Mouse (Mus musculus) limb, embryonic 15.5 days (tissue): ENCODE measurements around the gene Matn3. TPM values are rescaled to one million over a fixed set of nuclear protein-coding genes. Genes with fewer than 3 reads are reported as not detected.

Source experiments
- ATAC-seq: fragments of 200-750 bp; cut with Nextera tagmentation; 2 replicates; pipeline ENCODE4 v1.8.0; 2017; ENCODE audit warnings: low read depth, moderate TSS enrichment; ENCODE audit not compliant: insufficient number of reproducible peaks, low FRiP score, low TSS enrichment
- H3K27ac ChIP-seq: fragments of 300-500 bp; sonication (generic); 2 replicates; pipeline ENCODE4 v1.5.1; 2015; ENCODE audit warnings: moderate library complexity, mild to moderate bottlenecking, inconsistent platforms
- H3K27me3 ChIP-seq: fragments of 300-500 bp; sonication (generic); 2 replicates; pipeline ENCODE4 v1.6.1; 2015; ENCODE audit warnings: inconsistent platforms
- H3K36me3 ChIP-seq: fragments of 300-500 bp; sonication (generic); 2 replicates; pipeline ENCODE4 v1.6.1; 2015; ENCODE audit warnings: inconsistent platforms
- H3K4me1 ChIP-seq: fragments of 300-500 bp; sonication (generic); 2 replicates; pipeline ENCODE4 v1.6.1; 2015; ENCODE audit warnings: inconsistent platforms
- H3K4me2 ChIP-seq: fragments of 300-500 bp; sonication (generic); 2 replicates; pipeline ENCODE4 v1.6.1; 2015; ENCODE audit warnings: mild to moderate bottlenecking, inconsistent platforms
- H3K4me3 ChIP-seq: fragments of 300-500 bp; sonication (generic); 2 replicates; pipeline ENCODE4 v1.5.1; 2015; ENCODE audit warnings: mild to moderate bottlenecking, inconsistent platforms
- H3K9ac ChIP-seq: fragments of 300-500 bp; sonication (generic); 2 replicates; pipeline ENCODE4 v1.6.1; 2015; ENCODE audit warnings: inconsistent platforms
- H3K9me3 ChIP-seq: fragments of 300-500 bp; sonication (generic); 2 replicates; pipeline ENCODE4 v1.6.1; 2016; ENCODE audit warnings: inconsistent platforms
- WGBS: fragments of 180-500 bp; shearing (Covaris S2); methylation state at CpG from one replicate; pipeline ENCODE4 v1.1.7; 2015; 5-methylcytosine and 5-hydroxymethylcytosine counted together
- polyA plus RNA-seq: library from polyadenylated mRNA; unstranded; fragments of >200 nt; fragmentation: Nextera tagmentation; extraction: Ambion mirVana; gene quantifications from 2 replicates; pipeline ENCODE4 v1.2.1, GENCODE M21; 2015

Matn3 gene
- polyA plus RNA-seq, 1 experiment from 2014 or later: 62.4 TPM

DNA sequence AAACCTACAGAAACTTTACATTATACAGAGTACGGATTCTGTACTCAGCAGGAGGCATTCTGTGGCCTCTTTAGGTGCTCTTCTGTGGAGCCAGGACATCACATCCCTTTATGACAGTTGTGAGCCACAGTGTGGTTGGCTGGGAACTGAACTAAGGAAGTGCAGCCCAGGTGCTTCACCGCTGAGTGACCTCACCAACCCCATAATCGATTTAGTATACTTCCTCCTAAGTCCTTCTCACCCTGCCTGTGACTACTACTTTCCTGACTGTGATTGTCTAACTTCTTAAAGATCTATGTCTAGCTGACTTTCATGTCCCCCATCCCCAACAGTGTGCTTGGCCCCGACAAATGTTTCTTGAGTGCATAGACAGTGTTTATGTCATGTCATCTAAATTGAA, 50.6 kb downstream of the Matn3 start:
- no peaks in the 10 kb centered on the region for H3K27me3 ChIP-seq
- WGBS: 87% methylated on average over 4 of the region's 4 CpGs
- peaks cover 4% of the 10 kb centered on the region; the same call in 1 of the 2 replicates for H3K36me3 ChIP-seq
- H3K4me3 ChIP-seq: no peak overlapping the region
- ATAC-seq: no peak
- no peak overlapping the region for H3K4me2 ChIP-seq
- no peak overlapping the region for H3K27ac ChIP-seq
- H3K4me1 ChIP-seq: no peaks in the 10 kb centered on the region
- H3K9me3 ChIP-seq: no peaks in the 10 kb centered on the region
- H3K9ac ChIP-seq: no peak overlapping the region

DNA sequence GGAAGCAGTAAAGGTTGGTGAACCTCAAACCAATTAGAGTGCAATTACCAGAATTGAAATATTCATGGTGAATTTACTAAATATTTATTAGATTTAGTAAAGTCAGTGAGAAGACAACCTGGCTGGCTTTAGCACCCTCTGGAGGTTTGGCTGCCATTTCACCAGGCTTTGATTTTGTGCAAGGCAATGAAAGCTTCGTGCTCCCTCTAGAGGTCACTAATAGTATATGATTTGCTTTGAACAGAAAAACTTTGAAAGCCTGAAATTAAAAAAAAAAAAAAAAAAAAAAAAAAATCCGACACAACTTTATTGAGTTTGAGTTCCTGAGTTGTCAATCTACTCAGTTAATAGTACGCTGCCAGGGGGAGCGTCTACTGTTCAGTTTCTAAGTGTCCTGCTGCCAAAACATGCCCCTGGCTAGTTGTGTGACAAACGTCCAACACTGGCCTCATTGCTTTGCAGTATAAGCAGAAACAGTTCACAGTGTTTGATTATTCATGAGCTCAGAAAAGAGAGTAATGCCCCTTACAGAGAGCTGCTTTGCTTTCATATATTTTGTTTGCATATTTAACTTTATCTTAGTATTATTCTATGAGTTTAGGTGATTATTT, 54.4 kb downstream of the Matn3 start:
- no peak for ATAC-seq
- no peaks in the 10 kb centered on the region for H3K27me3 ChIP-seq
- H3K4me2 ChIP-seq: no peak overlapping the region
- H3K9ac ChIP-seq: no peak overlapping the region
- H3K27ac ChIP-seq: no peak overlapping the region
- no peaks in the 10 kb centered on the region for H3K9me3 ChIP-seq
- H3K4me1 ChIP-seq: no peaks in the 10 kb centered on the region
- 10% methylated on average over 5 of the region's 5 CpGs for WGBS
- H3K36me3 ChIP-seq: peaks cover 9% of the 10 kb centered on the region; the same call in 1 of the 2 replicates
- H3K4me3 ChIP-seq: no peak overlapping the region

DNA sequence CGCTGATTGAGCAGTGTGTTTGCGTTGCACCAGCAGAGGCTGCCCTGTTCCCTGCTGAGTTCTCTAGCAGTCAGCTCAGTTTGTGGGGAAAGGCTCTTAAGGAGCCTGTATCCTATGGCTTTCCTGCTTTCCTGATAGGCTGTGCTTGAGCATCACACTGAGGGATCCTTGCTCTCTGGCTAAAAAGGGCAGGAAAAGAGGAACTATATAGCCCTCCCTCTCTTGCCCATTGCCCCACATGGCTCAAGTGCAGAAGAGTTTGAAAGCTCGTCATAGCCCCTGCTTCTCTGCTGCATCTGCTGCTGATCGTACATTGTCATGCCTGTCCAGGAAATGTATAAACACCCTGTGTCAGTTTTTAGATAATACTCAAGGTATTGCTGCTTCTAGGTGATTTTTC, 59.4 kb downstream of the Matn3 start:
- Histone ChIP-seq H3K4me3 (no peak overlapping the region), H3K4me1 (no peaks in the 10 kb centered on the region), H3K9me3 (no peaks in the 10 kb centered on the region), H3K9ac (no peak overlapping the region), H3K36me3 (peaks cover 14% of the 10 kb centered on the region; the same call in 1 of the 2 replicates), H3K27ac (no peak overlapping the region), H3K4me2 (no peak overlapping the region), H3K27me3 (no peaks in the 10 kb centered on the region)
- 65% methylated on average over 4 of the region's 4 CpGs for WGBS
- no peak for ATAC-seq

DNA sequence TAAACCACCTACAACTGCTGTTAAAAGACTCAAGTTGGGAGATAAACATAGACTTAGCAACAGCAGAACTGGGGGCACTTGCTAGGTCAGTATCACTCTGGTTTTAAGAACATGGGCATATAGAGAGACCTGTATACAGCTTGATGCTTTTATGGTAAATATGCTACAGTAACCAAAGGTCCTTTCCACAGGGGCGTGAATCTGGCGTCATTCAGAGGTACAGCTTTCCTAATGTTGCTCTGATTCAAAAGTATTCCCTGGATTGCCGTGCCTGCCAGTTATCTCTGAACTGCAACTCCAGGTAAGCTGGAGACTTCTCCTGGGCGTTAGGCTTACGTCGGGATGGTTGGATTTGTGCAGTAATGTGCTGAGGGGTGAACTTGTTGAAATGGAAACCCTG, 60.1 kb downstream of the Matn3 start:
- H3K27ac ChIP-seq: no peak overlapping the region
- H3K9ac ChIP-seq: no peak overlapping the region
- no peak overlapping the region for H3K4me2 ChIP-seq
- 92% methylated on average over 6 of the region's 6 CpGs for WGBS
- no peaks in the 10 kb centered on the region for H3K4me1 ChIP-seq
- ATAC-seq: no peak
- no peak overlapping the region for H3K4me3 ChIP-seq
- no peaks in the 10 kb centered on the region for H3K9me3 ChIP-seq
- H3K27me3 ChIP-seq: no peaks in the 10 kb centered on the region
- H3K36me3 ChIP-seq: peaks cover 19% of the 10 kb centered on the region; the same call in 1 of the 2 replicates

DNA sequence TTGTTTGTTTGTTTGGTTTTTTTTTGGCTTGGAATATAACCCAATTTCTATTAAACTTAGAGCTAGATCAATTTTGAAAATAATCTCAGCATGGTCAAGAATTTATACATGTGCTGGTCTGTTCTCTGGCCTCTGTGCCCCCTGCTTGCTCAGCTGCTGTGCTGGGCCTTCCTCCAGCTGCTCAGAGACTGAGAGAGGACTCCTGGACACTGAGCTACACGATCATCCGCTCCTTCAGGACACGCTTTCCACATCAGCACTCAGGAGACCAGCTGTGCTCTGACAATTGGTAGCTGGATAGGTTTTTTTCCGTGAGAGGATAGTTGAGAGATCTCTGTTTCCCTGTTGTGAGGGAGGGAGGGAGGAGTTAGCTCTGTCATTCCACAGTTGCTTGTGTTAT, 62.6 kb downstream of the Matn3 start:
- Histone ChIP-seq H3K9me3 (no peaks in the 10 kb centered on the region), H3K27me3 (no peaks in the 10 kb centered on the region), H3K27ac (no peak overlapping the region), H3K4me3 (no peak overlapping the region), H3K4me2 (no peak overlapping the region), H3K9ac (no peak overlapping the region), H3K36me3 (peaks cover 28% of the 10 kb centered on the region; the same call in 1 of the 2 replicates), H3K4me1 (no peaks in the 10 kb centered on the region)
- ATAC-seq: no peak
- WGBS: 73% methylated on average over 4 of the region's 4 CpGs

DNA sequence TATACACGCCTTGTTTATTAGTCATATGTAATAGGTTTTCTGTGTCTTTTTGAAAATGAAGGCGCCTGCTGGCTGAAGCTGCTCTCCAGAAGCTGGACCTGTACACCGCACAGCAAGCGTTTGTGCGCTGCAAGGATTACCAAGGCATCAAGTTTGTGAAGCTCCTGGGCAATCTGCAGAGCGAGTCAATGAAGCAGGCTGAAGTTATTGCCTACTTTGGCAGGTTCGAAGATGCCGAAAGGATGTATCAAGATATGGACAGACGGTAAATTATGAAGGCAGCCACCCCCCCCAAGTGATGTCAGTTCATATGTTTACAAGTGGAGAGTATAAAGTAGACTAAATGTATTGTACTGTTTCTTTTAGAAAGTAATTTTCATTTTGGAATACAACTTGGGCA, 68.6 kb downstream of the Matn3 start:
- Histone ChIP-seq H3K4me1 (no peaks in the 10 kb centered on the region), H3K27ac (no peak overlapping the region), H3K4me3 (no peak overlapping the region), H3K36me3 (peaks cover 36% of the 10 kb centered on the region), H3K4me2 (no peak overlapping the region), H3K9me3 (no peaks in the 10 kb centered on the region), H3K9ac (no peak overlapping the region), H3K27me3 (no peaks in the 10 kb centered on the region)
- WGBS: 90% methylated on average over 9 of the region's 9 CpGs
- ATAC-seq: no peak

DNA sequence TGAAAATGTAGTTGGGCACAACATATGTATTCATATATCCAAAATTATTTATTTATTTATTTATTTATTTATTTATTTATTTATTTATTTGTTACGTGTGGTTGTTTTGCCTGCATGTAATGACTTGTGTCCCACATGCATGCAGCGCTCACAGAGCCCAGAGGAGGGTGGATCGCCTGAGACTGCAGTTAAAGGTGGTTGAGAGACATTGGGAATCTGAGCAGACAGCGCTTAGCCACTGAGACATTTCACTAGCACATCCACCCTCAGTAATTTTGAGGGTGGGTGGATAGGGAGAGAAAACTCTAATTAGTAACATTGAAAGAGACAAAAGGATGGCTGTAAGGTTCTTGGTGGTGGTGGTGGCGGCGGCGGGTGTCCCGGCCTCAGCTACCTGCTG, 72.7 kb downstream of the Matn3 start:
- Histone ChIP-seq H3K27ac (no peak overlapping the region), H3K9ac (no peak overlapping the region), H3K4me2 (no peak overlapping the region), H3K4me3 (no peak overlapping the region), H3K4me1 (no peaks in the 10 kb centered on the region), H3K9me3 (no peaks in the 10 kb centered on the region), H3K27me3 (no peaks in the 10 kb centered on the region), H3K36me3 (peaks cover 29% of the 10 kb centered on the region)
- 89% methylated on average over 8 of the region's 8 CpGs for WGBS
- ATAC-seq: no peak

DNA sequence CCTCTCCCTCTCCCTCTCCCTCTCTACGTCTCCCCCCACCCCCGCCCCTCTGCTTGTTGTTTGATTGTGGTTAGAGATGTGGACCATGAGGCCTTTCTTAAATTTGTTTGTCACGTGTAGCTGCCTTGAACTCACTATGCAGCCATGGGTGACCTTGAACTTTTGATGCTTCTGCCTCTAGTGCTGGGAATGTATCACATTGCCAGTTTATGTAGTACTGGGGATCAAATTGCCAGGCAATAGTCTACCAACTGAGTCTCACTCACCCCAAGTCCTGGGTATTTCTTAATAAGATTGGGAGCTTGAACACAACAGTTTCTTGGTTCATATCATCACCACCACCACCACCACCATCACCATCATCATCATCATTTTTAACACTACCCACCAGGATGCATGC, 73.3 kb downstream of the Matn3 start:
- no peak for ATAC-seq
- no peaks in the 10 kb centered on the region for H3K27me3 ChIP-seq
- H3K27ac ChIP-seq: no peak overlapping the region
- no peak overlapping the region for H3K4me2 ChIP-seq
- WGBS: 79% methylated on average over 3 of the region's 3 CpGs
- H3K4me3 ChIP-seq: no peak overlapping the region
- H3K36me3 ChIP-seq: peaks cover 28% of the 10 kb centered on the region
- H3K9ac ChIP-seq: no peak overlapping the region
- no peaks in the 10 kb centered on the region for H3K4me1 ChIP-seq
- no peaks in the 10 kb centered on the region for H3K9me3 ChIP-seq

Other genes with a start within 250 kb of the Matn3 start
- 285 and 309 TPM in 2 replicates for gene Sdc1, start 176.6 kb upstream of the Matn3 start, polyA plus RNA-seq
- 513 and 549 TPM in 2 replicates for gene Laptm4a, start 26.3 kb upstream of the Matn3 start, polyA plus RNA-seq
- gene Wdr35, start 26.0 kb downstream of the Matn3 start, polyA plus RNA-seq: 18.8 and 20.2 TPM in 2 replicates
- gene Ttc32, start 82.1 kb downstream of the Matn3 start, polyA plus RNA-seq: 14.4 and 16.6 TPM in 2 replicates